Mouse (Mus musculus): Measurements from ENCODE around the gene Arhgap21. TPM values are rescaled to one million over a fixed set of nuclear protein-coding genes. Genes with fewer than 3 reads are reported as not detected.

The Arhgap21 gene
- total RNA-seq (2014; fragmentation: Nextera tagmentation): 54.8 and 57.8 TPM in 2 replicates
- total RNA-seq (2017): 28.3 and 32.9 TPM in 2 replicates

DNA sequence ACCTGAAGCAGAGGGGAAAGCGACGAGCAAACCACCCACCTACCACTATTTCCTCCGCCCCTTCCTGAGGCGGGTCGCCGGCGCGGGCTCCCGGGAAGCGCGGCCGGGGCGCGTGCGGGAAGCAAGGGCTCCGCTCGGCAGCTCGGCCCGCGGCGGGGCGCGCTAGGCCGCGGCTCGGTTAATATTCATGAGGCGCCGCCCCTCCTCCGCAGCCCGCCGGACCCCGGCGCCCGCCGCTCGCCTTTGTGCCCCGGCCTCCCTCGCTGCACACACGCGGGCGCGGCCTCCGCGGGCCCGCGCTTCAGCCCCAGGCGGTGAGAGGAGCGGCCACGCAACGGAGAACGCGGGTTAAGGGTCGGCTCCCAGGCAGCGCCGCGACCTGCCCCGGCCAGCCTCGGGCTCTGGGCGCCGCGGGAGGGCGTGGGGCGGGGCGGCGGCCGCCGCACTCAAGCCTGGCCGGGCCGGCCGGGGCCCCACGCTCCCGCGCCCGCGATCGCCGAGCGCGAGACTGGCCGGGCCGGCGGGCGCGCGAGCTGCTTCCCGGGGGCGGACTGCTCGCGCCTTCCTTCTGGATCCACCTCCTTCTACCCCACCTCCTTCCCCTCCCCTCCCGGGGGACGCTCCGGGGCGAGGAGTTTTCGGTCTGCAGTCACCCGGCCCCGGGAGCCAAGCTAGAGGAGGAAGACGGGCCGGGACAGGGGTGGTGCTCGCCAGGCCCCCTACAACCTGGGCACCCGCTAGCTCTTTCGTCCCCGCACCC, at the start of gene Arhgap21:
TSS of gene Arhgap21 (minus strand) at position 441 of the 760 bp plus-strand sequence.
- peak; percentile 47 for ATAC-seq (replicated peaks; ENCODE audit: low FRiP score, low TSS enrichment, poor library complexity, severe bottlenecking)

DNA sequence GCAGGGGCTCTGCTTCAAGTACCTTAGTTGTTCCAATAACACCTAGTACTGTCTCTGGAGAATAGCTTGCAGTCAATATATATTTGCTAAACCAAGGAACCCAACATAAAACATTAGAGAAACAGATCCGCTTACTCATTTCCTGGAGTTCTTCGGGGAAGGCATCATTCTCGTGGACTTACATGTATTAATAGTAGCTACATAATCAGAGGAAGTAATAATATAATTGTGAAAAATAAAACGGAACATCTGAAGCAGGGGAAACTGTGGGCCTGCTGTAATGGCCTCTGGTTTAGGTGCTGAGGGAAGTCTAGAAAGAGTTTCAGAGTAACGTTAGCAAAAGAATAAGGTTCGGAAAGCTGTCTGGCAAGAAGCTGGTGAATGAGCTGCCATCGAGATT, 47.9 kb upstream of the Arhgap21 start:
- ATAC-seq (replicated peaks; ENCODE audit: low FRiP score, low TSS enrichment, poor library complexity, severe bottlenecking): no peak

DNA sequence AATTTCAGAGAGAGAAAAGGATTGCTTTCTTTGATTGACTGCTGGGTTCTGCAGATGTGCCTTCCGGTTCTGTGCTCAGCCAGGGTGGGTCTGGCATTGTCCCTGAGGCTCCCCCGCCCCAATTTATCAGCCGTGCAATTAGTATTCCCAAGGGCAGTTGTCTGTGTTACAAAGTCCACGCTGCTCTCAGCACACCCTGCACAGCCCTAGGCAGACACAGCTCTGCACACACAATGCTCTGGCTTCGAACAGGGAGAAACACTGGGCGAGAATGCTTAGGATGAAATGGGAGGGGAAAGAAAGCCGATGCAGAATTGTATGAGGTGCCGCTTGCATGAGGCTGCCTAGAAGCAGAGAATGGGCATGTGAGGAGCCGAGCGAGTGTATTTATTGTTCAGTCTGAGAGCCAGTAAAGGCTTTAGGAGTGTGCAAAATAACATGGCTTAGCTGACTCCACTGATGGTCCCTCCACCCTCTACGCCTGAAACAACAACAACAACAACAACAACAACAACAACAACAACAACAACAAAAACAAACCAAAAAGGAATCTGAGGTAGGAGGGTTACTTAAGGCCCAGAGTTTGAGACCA, 42.2 kb upstream of the Arhgap21 start:
- no peak for ATAC-seq (replicated peaks; ENCODE audit: low FRiP score, low TSS enrichment, poor library complexity, severe bottlenecking)

DNA sequence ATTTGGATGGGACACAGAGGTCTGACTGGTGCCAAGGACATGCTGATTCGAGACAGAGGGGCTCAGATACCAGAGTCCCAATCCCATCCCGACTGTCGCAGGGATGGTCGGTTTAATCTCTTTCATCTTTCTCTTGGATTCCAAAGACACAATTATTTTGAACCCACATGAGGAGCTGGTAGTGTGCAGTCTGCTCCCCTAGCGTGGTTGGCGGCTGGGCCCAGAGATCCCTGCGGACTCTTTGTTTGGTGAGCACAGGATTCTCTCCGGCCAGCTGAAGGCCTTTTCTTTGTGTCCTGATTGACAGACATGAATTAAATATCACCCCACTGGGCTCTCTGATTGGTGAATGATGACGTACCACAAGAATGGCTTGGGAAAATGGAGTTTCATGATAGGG, 41.5 kb upstream of the Arhgap21 start:
- no peak for ATAC-seq (replicated peaks; ENCODE audit: low FRiP score, low TSS enrichment, poor library complexity, severe bottlenecking)

DNA sequence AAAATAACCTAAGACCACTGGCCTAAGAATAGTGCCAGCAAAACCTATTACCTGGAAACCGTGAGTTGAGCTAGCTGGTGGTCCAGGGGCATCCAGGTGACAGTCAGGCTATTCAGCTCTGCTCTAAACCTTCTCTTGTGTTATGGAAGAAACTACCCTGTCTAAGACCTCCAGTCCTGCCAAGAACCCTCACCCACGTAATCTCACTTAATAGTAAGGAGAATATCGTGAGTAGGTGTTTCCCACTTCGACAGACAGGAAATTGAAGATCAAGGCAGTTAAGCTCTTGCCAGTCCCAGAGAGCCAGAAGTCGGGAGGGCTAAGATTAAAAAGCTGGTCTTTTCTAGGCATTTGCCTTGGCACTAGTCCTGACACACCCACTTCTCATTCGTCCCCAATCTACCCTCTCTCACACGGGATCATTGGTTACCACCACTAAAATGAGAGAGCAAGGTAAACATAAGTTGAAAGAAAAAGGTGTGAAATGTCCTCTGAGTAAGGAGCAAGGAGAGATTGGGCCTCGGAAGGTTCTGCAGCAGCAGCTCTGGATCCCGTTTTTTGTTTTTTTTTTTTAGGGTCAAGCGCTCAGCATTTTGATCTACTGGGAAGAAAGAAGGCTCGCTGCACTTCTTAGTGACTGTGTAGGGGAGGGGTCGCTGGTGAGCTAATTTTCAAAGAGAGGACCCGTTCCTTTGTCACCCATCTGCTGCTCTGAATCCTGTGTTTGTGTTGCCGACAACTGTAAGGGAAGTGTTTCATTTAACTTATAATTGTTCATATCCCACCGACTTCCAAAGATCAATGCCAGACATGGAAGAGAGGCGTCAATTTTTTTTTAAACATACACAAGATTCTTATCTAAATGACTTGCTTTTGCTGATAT, 40.8 kb upstream of the Arhgap21 start:
- no peak for ATAC-seq (replicated peaks; ENCODE audit: low FRiP score, low TSS enrichment, poor library complexity, severe bottlenecking)

DNA sequence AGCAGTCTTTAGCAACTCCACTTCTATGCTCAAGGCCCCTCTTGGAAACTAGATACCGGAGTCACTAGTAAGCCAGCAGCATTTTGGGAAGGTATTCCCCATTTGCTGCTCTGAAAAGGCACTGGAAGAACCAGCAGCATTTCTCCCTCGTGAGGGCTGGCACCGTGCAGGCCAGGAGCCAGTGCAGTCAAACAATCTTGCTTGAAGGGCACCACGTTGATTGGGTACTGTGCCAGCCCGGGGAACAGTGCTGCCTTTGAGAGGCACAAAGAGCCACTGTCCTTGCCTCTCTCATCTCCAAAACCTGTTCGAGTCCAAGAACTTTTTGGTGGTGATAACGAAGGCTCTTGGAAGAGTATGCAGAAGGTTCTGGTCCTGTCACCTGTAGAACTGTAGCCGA, 33.9 kb upstream of the Arhgap21 start:
- no peak for ATAC-seq (replicated peaks; ENCODE audit: low FRiP score, low TSS enrichment, poor library complexity, severe bottlenecking)

DNA sequence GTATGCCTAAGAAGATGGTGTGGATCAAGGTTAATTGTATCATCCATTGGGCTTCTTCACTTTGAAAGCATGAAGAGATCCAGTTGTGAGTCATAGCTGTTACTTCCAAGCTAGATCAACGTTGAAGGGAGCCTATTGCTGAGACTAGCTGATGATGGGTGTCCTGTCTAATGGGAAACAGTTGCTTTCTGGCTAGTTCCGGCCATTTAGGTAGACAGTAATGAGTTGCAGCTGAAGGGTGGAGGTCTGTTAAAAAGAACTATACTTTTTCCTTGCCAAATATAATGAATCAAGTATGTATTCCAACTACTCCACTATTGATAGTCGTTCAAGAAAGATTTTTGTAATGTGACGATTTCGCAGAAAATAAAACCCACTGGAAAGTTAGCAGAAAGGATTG, 32.5 kb upstream of the Arhgap21 start:
- no peak for ATAC-seq (replicated peaks; ENCODE audit: low FRiP score, low TSS enrichment, poor library complexity, severe bottlenecking)

DNA sequence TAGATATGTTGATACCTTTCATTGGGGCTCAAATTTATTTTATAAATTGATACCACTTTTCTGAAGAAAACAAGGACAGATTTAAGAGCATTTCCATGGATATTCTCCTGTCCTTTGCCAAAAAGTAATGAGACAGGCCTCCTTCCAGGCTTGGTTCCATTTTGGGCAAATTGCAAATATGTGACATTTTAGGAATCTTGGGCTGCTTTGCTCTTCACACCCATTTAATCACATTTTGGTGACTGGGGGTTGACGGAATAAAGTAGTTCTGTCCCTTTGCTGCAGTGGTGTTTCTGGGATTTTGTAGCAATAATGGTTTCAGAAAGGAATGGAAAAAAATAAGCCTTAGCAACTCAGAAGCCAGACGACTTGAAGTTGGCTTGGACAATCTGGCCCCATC, 26.9 kb upstream of the Arhgap21 start:
- no peak for ATAC-seq (replicated peaks; ENCODE audit: low FRiP score, low TSS enrichment, poor library complexity, severe bottlenecking)

DNA sequence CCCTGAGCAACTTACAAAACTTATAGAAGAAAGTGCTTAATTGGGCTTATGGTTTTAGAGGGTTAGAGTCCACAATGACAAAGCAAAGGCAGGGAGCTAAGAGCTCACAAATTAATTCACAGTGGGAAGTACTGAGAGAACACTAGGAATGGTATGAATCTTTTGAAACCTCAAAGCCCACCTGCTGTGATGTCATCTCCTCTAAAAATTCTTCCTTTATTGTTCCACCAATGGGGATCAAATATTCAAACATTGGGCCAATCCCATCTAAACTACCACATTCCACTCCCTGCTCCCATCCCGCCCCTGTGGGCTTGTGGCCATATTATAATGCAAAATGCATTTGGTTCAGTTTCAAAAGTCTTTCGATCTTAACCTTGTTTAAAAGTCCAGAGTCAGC, 22.8 kb upstream of the Arhgap21 start:
- ATAC-seq (replicated peaks; ENCODE audit: low FRiP score, low TSS enrichment, poor library complexity, severe bottlenecking): no peak

DNA sequence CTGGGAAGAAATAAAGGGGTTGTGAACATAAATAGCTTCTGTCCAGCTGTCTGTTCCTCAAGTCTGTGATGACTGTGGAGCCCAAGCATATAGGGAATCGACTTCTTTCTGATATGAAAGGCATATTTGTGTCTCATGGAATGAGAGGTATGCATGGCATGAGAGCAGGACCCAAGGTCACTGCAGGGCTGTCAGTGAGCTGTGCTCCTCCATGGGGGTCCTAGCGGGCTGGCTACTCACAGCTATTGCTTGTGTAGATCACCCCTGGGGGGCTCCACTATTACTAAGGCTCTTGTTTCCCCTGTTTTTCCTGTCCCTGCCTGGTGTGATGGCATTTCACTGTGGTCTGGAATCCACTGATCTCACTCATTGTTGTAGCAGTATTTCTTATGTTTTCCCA, 22.2 kb upstream of the Arhgap21 start:
- ATAC-seq (replicated peaks; ENCODE audit: low FRiP score, low TSS enrichment, poor library complexity, severe bottlenecking): no peak

DNA sequence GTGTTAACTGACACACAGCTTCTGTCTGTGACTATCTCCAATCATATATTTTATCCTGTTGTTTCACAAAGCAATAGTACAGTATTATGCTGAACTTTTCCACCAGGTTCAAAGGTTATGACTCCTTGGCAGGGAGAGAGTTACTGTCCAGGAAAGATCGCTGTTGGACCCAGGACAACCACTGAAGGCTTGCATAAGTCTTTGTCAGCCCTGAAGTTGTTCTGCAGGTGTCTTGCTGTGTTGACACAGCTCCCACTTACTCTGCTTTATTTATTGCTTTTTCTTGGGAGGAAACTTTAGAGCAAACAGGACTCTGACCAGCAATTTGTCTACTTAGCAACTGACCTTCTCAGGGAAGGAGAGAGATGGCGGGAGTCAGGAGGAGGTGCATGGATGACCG, 21.4 kb upstream of the Arhgap21 start:
- ATAC-seq (replicated peaks; ENCODE audit: low FRiP score, low TSS enrichment, poor library complexity, severe bottlenecking): no peak

DNA sequence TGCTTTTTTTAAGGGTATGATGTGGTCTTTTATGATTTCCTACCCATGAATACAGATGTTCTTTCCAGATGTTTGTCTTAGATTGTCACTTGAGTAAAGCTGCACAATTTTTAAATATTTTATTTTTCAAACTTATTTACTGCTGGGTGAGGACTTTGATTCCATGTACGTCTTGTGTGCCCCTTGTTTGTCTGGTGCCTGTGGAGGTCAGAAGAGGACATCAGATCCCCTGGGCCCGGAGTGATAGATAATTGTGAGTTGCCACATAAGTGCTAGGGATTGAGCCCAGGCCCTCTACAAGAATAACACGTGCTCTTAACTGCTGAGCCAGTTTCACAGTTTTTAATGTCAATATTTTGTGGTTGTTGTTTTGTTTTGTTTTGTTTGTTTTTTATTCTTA, 19.1 kb upstream of the Arhgap21 start:
- no peak for ATAC-seq (replicated peaks; ENCODE audit: low FRiP score, low TSS enrichment, poor library complexity, severe bottlenecking)

DNA sequence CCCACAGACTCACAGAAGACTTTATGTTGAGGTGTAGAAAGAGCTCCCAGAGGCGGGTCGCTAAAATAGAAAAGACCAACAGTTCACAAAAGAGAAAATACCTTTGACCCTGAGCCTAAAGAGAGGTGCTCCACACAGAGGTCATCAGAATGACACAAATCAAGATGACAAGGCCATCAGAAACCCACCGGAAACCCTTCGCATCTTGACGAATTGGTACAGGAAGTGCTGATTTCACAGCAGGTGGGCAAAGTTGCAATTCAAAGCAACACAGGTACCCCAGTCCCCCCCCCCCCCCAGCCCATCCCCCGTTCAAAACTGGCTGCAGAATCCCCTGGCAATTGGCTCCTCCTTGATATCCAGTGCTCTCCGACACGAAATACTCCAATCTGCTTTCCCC, 10.0 kb upstream of the Arhgap21 start:
- no peak for ATAC-seq (replicated peaks; ENCODE audit: low FRiP score, low TSS enrichment, poor library complexity, severe bottlenecking)

DNA sequence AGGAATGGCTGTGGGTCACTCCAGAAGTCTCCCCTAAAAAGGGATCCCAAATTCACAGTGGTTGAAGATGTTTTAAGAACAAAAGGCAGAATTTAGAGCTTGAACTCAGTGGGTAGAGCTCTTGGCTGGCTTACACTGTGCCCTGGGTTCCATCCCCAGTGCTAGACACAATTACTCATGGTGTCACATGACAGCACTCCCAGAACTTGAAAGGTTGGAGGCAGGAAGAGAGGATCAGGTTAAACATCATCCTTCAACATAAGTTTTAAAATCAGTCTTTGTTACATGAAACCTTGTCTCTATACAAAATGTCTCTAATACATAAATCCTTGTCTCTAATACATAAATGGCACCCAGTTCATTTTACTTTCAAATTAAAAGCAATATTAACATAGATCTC, 8.4 kb upstream of the Arhgap21 start:
- ATAC-seq (replicated peaks; ENCODE audit: low FRiP score, low TSS enrichment, poor library complexity, severe bottlenecking): no peak

DNA sequence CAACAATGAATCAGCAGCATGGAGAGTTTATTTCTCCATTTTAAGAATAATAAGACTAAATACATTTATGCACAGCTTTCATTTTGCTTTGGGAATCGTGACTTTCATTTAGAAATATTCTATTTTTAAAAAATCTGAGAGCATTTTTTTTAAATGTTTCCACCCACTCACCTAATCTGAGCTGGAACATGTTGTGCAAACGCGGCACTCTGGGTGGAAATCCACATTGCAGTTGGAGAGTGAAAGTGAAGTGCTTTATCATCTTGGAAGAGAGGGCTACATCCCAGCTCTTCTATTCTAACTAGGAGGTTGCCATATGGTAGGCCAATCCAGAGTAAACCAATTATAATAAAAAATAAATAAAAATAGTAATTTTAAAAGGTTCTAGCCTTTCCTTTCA, 4.8 kb upstream of the Arhgap21 start:
- no peak for ATAC-seq (replicated peaks; ENCODE audit: low FRiP score, low TSS enrichment, poor library complexity, severe bottlenecking)

DNA sequence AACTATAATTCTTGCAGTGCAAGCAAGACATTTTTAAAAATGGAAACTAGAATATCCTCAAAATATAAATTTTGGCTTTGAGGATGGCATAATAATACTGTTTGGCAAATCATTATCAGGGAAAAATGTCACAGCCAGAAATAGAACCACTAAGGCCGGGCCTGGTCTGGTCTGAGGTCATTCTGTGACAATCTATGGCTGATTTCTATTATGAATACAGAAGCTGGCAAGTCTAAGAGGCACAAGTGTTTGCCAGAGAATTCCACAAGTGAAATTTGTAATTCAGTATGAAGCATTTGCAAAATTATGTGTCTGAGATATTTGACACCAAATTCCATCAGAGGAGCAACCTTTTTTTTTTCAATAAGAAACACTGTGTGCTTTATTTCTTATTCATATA, 3.5 kb upstream of the Arhgap21 start:
- ATAC-seq (replicated peaks; ENCODE audit: low FRiP score, low TSS enrichment, poor library complexity, severe bottlenecking): no peak

DNA sequence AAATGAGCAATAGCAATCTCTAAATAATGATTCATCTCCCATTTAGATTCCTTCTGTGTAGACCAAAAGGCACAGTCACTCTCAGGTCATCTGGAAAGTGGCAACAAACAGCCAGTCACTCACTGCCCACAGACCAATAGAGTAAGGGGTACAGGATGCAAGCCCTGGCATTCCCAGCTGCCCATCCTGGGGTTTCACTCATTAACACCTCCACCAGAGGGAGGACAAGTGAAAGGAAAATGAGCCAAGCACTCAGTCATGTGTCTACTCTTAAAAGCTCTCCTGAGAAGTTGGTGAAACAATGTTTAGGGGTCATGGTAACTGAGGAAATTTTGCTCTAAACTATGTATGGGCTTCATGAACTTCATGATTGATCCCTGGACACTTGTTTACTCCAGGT, 2.9 kb upstream of the Arhgap21 start:
- no peak for ATAC-seq (replicated peaks; ENCODE audit: low FRiP score, low TSS enrichment, poor library complexity, severe bottlenecking)

DNA sequence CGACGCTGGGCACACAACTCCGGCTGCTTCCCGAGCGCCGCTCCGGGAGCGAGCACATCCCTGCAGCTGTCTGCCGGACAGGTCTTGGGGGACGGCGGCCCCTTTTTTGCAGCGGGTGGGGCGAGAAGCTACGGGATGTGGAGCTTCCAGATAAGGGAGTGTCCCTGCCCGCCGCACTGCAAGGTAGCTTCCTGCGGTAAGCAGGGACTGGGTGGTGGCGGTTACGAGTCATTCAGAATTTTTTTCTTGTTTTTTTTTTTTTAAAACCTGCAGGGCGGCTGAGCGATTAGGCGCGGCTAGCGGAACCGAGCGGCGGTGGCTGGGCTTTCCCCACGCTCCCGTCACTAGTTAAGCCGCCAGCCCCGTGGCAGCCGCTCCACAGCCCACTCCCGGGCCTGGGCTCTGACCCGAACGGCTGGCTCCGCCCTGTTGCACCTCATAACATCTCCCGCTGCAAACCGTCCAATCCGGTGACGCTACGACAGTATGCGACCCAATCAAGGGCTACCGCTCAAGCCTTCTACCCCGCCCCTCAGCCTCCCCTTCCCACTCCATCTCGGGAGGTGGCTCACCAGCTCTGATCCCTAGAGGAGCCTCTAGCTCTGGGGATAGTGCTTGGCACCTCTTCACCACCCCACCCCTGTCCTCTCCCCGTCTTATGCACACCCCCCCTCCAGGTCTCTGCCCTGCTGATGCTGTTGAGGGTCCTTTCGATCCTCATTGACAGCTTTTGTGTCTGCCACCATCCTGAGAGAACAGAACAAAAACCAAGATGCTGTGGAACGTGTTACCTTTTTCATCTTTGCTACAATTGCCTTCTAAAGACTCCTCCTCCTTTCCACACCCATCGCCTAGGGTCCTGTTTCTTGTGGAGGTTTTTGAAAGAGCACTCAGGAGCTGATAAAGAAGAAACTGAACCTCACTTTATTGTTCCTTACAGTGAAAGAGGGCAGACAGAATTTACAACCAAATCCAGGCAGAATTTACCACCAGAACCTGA, 820 bp upstream of the Arhgap21 start:
- ATAC-seq (replicated peaks; ENCODE audit: low FRiP score, low TSS enrichment, poor library complexity, severe bottlenecking): peak; percentile 87

DNA sequence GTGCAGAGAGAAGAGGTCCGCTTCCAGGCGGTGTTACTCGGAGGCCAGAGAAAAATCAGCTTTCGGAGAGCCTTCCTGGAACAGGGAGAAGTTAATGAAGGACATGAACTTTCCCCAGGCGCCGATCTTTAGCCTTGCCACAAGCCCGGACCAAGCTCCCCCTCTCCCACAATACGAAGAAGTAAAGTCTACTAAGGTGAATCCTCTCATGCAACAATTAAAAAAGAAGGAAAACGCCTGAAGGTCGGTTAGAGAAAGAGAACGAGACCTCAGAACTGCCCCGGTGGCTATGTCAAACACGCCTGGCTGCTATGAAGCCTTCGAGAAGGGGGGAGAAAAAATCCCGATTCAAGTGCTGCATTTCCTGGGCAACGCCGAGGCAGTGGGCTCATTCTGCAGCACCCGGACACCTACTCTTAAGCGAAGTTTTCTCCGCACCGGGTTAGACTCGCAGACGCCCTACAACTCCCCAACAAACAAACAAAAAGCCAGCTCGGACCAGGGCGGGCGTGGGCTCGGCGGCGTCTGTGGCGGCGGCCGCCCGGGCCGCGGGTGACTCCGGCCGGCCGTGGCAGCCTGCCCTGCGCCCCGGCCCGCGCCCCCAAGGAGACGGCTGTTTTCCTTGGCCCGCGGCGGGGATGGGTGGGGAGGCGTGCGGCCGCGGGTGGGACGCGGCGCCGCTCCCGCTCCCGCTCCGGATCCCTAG, 882 bp downstream of the Arhgap21 start:
- ATAC-seq (replicated peaks; ENCODE audit: low FRiP score, low TSS enrichment, poor library complexity, severe bottlenecking): no peak

Data from megakaryocyte-erythroid progenitor cell, adult 5-6 weeks (primary cell).